Mouse (Mus musculus): ENCODE data around the gene Stx7. TPM values are rescaled to one million over a fixed set of nuclear protein-coding genes. Genes with fewer than 3 reads are reported as not detected.

Gene Stx7
- polyA plus RNA-seq, 1 experiment, result 2.2 TPM

- Histone ChIP-seq H3K27me3 (ENCODE audit: control insufficient read depth) (peaks cover 42% of the 10 kb centered on the region), H3K4me1 (ENCODE audit: control insufficient read depth) (no peaks in the 10 kb centered on the region; the same call in 1 of the 2 replicates), H3K4me3 (replicated peaks) (no peak overlapping the region), H3K9me3 (ENCODE audit: control insufficient read depth, low read length) (peaks cover 3% of the 10 kb centered on the region; the same call in 1 of the 2 replicates), H3K36me3 (ENCODE audit: control insufficient read depth) (no peaks in the 10 kb centered on the region)
- TF ChIP-seq TAL1 (IDR thresholded peaks at IDR 0.05; ENCODE audit: low read length) (no peak), GATA1 (IDR thresholded peaks at IDR 0.05; ENCODE audit: low read length) (no peak)
Measured at GRCm38 (mm10) chr10:24224591-24224990, 75.5 kb downstream of the Stx7 start.

- peaks cover 3% of the 10 kb centered on the region; the same call in 1 of the 2 replicates for H3K9me3 ChIP-seq (ENCODE audit: control insufficient read depth, low read length)
- peaks cover 18% of the 10 kb centered on the region for H3K27me3 ChIP-seq (ENCODE audit: control insufficient read depth)
- no peaks in the 10 kb centered on the region; the same call in 1 of the 2 replicates for H3K4me1 ChIP-seq (ENCODE audit: control insufficient read depth)
- no peak overlapping the region for H3K4me3 ChIP-seq (replicated peaks)
- no peak for TF ChIP-seq GATA1 (IDR thresholded peaks at IDR 0.05; ENCODE audit: low read length)
- no peak for TF ChIP-seq TAL1 (IDR thresholded peaks at IDR 0.05; ENCODE audit: low read length)
- H3K36me3 ChIP-seq (ENCODE audit: control insufficient read depth), result no peaks in the 10 kb centered on the region
Measured at GRCm38 (mm10) chr10:24228318-24229183, 79.4 kb downstream of the Stx7 start.

- TF ChIP-seq TAL1 (IDR thresholded peaks at IDR 0.05; ENCODE audit: low read length) (no peak), GATA1 (IDR thresholded peaks at IDR 0.05; ENCODE audit: low read length) (no peak)
- H3K36me3 ChIP-seq (ENCODE audit: control insufficient read depth), result no peaks in the 10 kb centered on the region
- H3K27me3 ChIP-seq (ENCODE audit: control insufficient read depth), result no peaks in the 10 kb centered on the region
- H3K4me3 ChIP-seq (replicated peaks), result no peak overlapping the region
- H3K9me3 ChIP-seq (ENCODE audit: control insufficient read depth, low read length), result no peaks in the 10 kb centered on the region
- no peaks in the 10 kb centered on the region for H3K4me1 ChIP-seq (ENCODE audit: control insufficient read depth)
Measured at GRCm38 (mm10) chr10:24232281-24232680, 83.2 kb downstream of the Stx7 start.

GRCm38 (mm10) chr10:24235426-24236283 is 86.6 kb downstream of the Stx7 start:
- no peaks in the 10 kb centered on the region for H3K27me3 ChIP-seq (ENCODE audit: control insufficient read depth)
- H3K36me3 ChIP-seq (ENCODE audit: control insufficient read depth), result no peaks in the 10 kb centered on the region
- H3K9me3 ChIP-seq (ENCODE audit: control insufficient read depth, low read length), result peaks cover 2% of the 10 kb centered on the region; the same call in 1 of the 2 replicates
- TF ChIP-seq TAL1 (IDR thresholded peaks at IDR 0.05; ENCODE audit: low read length) (no peak), GATA1 (IDR thresholded peaks at IDR 0.05; ENCODE audit: low read length) (no peak)
- no peaks in the 10 kb centered on the region for H3K4me1 ChIP-seq (ENCODE audit: control insufficient read depth)
- H3K4me3 ChIP-seq (replicated peaks), result no peak overlapping the region

Other genes starting within 250 kb of the Stx7 start
- gene Taar1, start 228.9 kb upstream of the Stx7 start, polyA plus RNA-seq (2012), result not detected in 2 replicates
- not detected in 2 replicates for gene Taar2, start 210.7 kb upstream of the Stx7 start, polyA plus RNA-seq (2012)
- not detected in 2 replicates for gene Taar3, start 199.7 kb upstream of the Stx7 start, polyA plus RNA-seq (2012)
- not detected in 2 replicates for gene Taar4, start 188.8 kb upstream of the Stx7 start, polyA plus RNA-seq (2012)
- gene Taar5, start 178.6 kb upstream of the Stx7 start, polyA plus RNA-seq (2012), result 0.03 TPM in 1 of 2 replicates, not detected in the other
- not detected in 2 replicates for gene Taar6, start 163.7 kb upstream of the Stx7 start, polyA plus RNA-seq (2012)
- not detected in 2 replicates for gene Taar7a, start 155.8 kb upstream of the Stx7 start, polyA plus RNA-seq (2012)
- not detected in 2 replicates for gene Taar7b, start 149.4 kb upstream of the Stx7 start, polyA plus RNA-seq (2012)
- gene Taar7d, start 122.1 kb upstream of the Stx7 start, polyA plus RNA-seq (2012), result not detected in 2 replicates
- gene Taar7e, start 111.7 kb upstream of the Stx7 start, polyA plus RNA-seq (2012), result not detected in 2 replicates
- not detected in 2 replicates for gene Taar7f, start 99.8 kb upstream of the Stx7 start, polyA plus RNA-seq (2012)
- not detected in 2 replicates for gene Taar8a, start 72.8 kb upstream of the Stx7 start, polyA plus RNA-seq (2012)
- gene Taar8b, start 57.0 kb upstream of the Stx7 start, polyA plus RNA-seq (2012), result not detected in 2 replicates
- gene Taar8c, start 47.4 kb upstream of the Stx7 start, polyA plus RNA-seq (2012), result not detected in 2 replicates
- gene Taar9, start 39.8 kb upstream of the Stx7 start, polyA plus RNA-seq (2012), result not detected in 2 replicates
- gene Moxd1, start 74.2 kb downstream of the Stx7 start, polyA plus RNA-seq (2012), result not detected in 2 replicates

Measured in erythroblast, embryonic 14.5 days (primary cell).